Mouse (Mus musculus) kidney, postnatal 0 days (tissue): ENCODE data around the gene Gm42791. TPM values are rescaled to one million over a fixed set of nuclear protein-coding genes. Genes with fewer than 3 reads are reported as not detected.

Source experiments
- ATAC-seq: fragments of 200-750 bp; cut with Nextera tagmentation; replicated peaks from 2 replicates; pipeline ENCODE4 v1.8.0; 2017; ENCODE audit warnings: low read depth, moderate number of reproducible peaks, moderate TSS enrichment, moderate library complexity; ENCODE audit not compliant: low FRiP score
- DNase-seq: peaks from one replicate; pipeline ENCODE4 v3.0.0-alpha.2; 2016; ENCODE audit warnings: low spot score
- H3K27ac ChIP-seq: fragments of 300-500 bp; sonication (generic); 2 replicates; pipeline ENCODE4 v1.5.1; 2014; ENCODE audit warnings: mild to moderate bottlenecking
- H3K27me3 ChIP-seq: fragments of 300-500 bp; sonication (generic); 2 replicates; pipeline ENCODE4 v1.6.1; 2014; ENCODE audit warnings: low read length, mixed read lengths; ENCODE audit not compliant: insufficient read depth
- H3K36me3 ChIP-seq: fragments of 300-500 bp; sonication (generic); 2 replicates; pipeline ENCODE4 v1.6.1; 2014; ENCODE audit warnings: low read length, mixed read lengths; ENCODE audit not compliant: insufficient read depth
- H3K4me1 ChIP-seq: fragments of 300-500 bp; sonication (generic); replicated peaks from 2 replicates; pipeline ENCODE4 v1.6.1; 2014; ENCODE audit warnings: antibody characterized with exemption, low read length, mixed read lengths; ENCODE audit not compliant: insufficient read depth
- H3K4me2 ChIP-seq: fragments of 300-500 bp; sonication (generic); 2 replicates; pipeline ENCODE4 v1.6.1; 2014; ENCODE audit warnings: mild to moderate bottlenecking, low read length, moderate library complexity, mixed read lengths
- H3K4me3 ChIP-seq: fragments of 300-500 bp; sonication (generic); replicated peaks from 2 replicates; pipeline ENCODE4 v1.5.1; 2014; ENCODE audit warnings: low read depth, low read length
- H3K9ac ChIP-seq: fragments of 300-500 bp; sonication (generic); 2 replicates; pipeline ENCODE4 v1.6.1; 2014; ENCODE audit warnings: low read depth, low read length
- H3K9me3 ChIP-seq: fragments of 300-500 bp; sonication (generic); replicated peaks from 2 replicates; pipeline ENCODE4 v1.6.1; 2016; ENCODE audit warnings: low read length, inconsistent platforms, mixed read lengths
- CTCF ChIP-seq: IDR thresholded peaks from 2 replicates; pipeline ENCODE4 v1.5.1; 2016; ENCODE audit warnings: antibody characterized with exemption, low read depth, mild to moderate bottlenecking, moderate library complexity
- WGBS: fragments of 180-500 bp; shearing (Covaris S2); extraction: QIAGEN DNeasy Blood & Tissue Kit; methylation state at CpG from one replicate; pipeline ENCODE4 v1.1.7; 2014; 5-methylcytosine and 5-hydroxymethylcytosine counted together
- polyA plus RNA-seq: library from polyadenylated mRNA; unstranded; fragments of >200 nt; fragmentation: Nextera tagmentation; extraction: Ambion mirVana; gene quantifications from 2 replicates; pipeline ENCODE4 v1.2.1, GENCODE M21; 2015

Gm42791 gene
- polyA plus RNA-seq, 1 experiment from 2014 or later = not detected

- 22% methylated on average over 9 of the region's 9 CpGs for WGBS
- no peaks in the 10 kb centered on the region for H3K36me3 ChIP-seq
- no peaks in the 10 kb centered on the region for H3K9me3 ChIP-seq
- H3K27me3 ChIP-seq = no peaks in the 10 kb centered on the region
- peaks cover 18% of the 10 kb centered on the region for H3K4me1 ChIP-seq
- H3K9ac ChIP-seq = no peak overlapping the region
- 0 out of 2 replicates have a peak overlapping the region, but pooled peaks have one; percentile 18 for H3K4me2 ChIP-seq
- TF ChIP-seq CTCF = no peak
- ATAC-seq (peak; percentile 67), DNase-seq (peak; percentile 85)
- H3K4me3 ChIP-seq = no peak overlapping the region
- peak overlapping the region; percentile 85; the same call in 1 of the 2 replicates for H3K27ac ChIP-seq
Measured at GRCm38 (mm10) chr5:148969648-148970047, 25.3 kb downstream of the Gm42791 start.

- Histone ChIP-seq H3K4me1 (peaks cover 18% of the 10 kb centered on the region), H3K9ac (peak overlapping the region; percentile 31; the same call in 1 of the 2 replicates), H3K9me3 (no peaks in the 10 kb centered on the region), H3K4me2 (0 out of 2 replicates have a peak overlapping the region, but pooled peaks have one; percentile 18), H3K36me3 (no peaks in the 10 kb centered on the region), H3K27ac (peak overlapping the region; percentile 85), H3K4me3 (no peak overlapping the region), H3K27me3 (no peaks in the 10 kb centered on the region)
- DNase-seq = peak; percentile 51
- 22% methylated on average over 7 of the region's 7 CpGs for WGBS
- no peak for TF ChIP-seq CTCF
- ATAC-seq = 0 out of 2 replicates have a peak, but pooled peaks have one; percentile 14
Measured at GRCm38 (mm10) chr5:148968958-148969576, 25.9 kb downstream of the Gm42791 start.

- Histone ChIP-seq H3K4me3 (no peak overlapping the region), H3K27me3 (no peaks in the 10 kb centered on the region), H3K9ac (no peak overlapping the region), H3K4me1 (peaks cover 18% of the 10 kb centered on the region), H3K36me3 (no peaks in the 10 kb centered on the region), H3K9me3 (no peaks in the 10 kb centered on the region), H3K4me2 (no peak overlapping the region), H3K27ac (0 out of 2 replicates have a peak overlapping the region, but pooled peaks have one; percentile 16)
- WGBS = 73% methylated on average over 5 of the region's 5 CpGs
- DNase-seq (no peak), ATAC-seq (no peak)
- TF ChIP-seq CTCF = no peak
Measured at GRCm38 (mm10) chr5:148968179-148968578, 26.8 kb downstream of the Gm42791 start.

- H3K27ac ChIP-seq = peak overlapping the region; percentile 67
- H3K36me3 ChIP-seq = no peaks in the 10 kb centered on the region
- ATAC-seq (no peak), DNase-seq (no peak)
- no peak overlapping the region for H3K9ac ChIP-seq
- H3K4me2 ChIP-seq = no peak overlapping the region
- H3K4me1 ChIP-seq = peaks cover 18% of the 10 kb centered on the region
- no peak for TF ChIP-seq CTCF
- WGBS = 67% methylated on average over 6 of the region's 6 CpGs
- no peak overlapping the region for H3K4me3 ChIP-seq
- H3K27me3 ChIP-seq = no peaks in the 10 kb centered on the region
- H3K9me3 ChIP-seq = no peaks in the 10 kb centered on the region
Measured at GRCm38 (mm10) chr5:148966395-148966794, 28.6 kb downstream of the Gm42791 start.

GRCm38 (mm10) chr5:148965691-148966333 is 29.1 kb downstream of the Gm42791 start:
- Histone ChIP-seq H3K36me3 (no peaks in the 10 kb centered on the region), H3K4me3 (no peak overlapping the region), H3K9me3 (no peaks in the 10 kb centered on the region), H3K4me1 (peaks cover 18% of the 10 kb centered on the region), H3K27me3 (no peaks in the 10 kb centered on the region), H3K9ac (no peak overlapping the region), H3K27ac (peak overlapping the region; percentile 67), H3K4me2 (no peak overlapping the region)
- no peak for TF ChIP-seq CTCF
- no peak for ATAC-seq
- 35% methylated on average over 13 of the region's 13 CpGs for WGBS
- peak; percentile 56 for DNase-seq

GRCm38 (mm10) chr5:148965089-148965591 is 29.8 kb downstream of the Gm42791 start:
- ATAC-seq (no peak), DNase-seq (no peak)
- Histone ChIP-seq H3K9ac (no peak overlapping the region), H3K4me1 (peaks cover 22% of the 10 kb centered on the region), H3K4me2 (no peak overlapping the region), H3K36me3 (no peaks in the 10 kb centered on the region), H3K4me3 (no peak overlapping the region), H3K27ac (0 out of 2 replicates have a peak overlapping the region, but pooled peaks have one; percentile 67), H3K9me3 (no peaks in the 10 kb centered on the region), H3K27me3 (no peaks in the 10 kb centered on the region)
- 41% methylated on average over 15 of the region's 15 CpGs for WGBS
- TF ChIP-seq CTCF = no peak
